16 mouse cellular contexts compared by ENCODE assay signal in genomic region chr10:12574760-12575159, GRCm38 (mm10).
A peak's percentile ranks its signal among the peaks of the same experiment; 100 is the strongest.
DNase-seq lines count a peak whose midpoint lies in the region; ATAC-seq and TF ChIP-seq lines count a peak whose summit lies in the region.
"Had no signal": no experiment of that assay in that cellular context is flagged by ENCODE, and none has a peak within 500 bp of the region (broad histone marks: within the 10 kb centered on the region; RNA-seq: fewer than 3 reads in every experiment).

No protein-coding gene starts in this region.

- intact Hi-C loops in heart, postnatal 36 days (cut with DNase I) = no loop called here
- intact Hi-C loops in gastrocnemius, postnatal 36 days (cut with DNase I) = no loop called here

- TF ChIP-seq POLR2A in ES-Bruce4 (IDR thresholded peaks at IDR 0.05; ENCODE audit: insufficient read depth, low read length) = no peak

- H3K27me3 ChIP-seq in heart, embryonic 10.5 days (ENCODE audit: insufficient read depth, poor library complexity, severe bottlenecking) = no peaks in the 10 kb centered on the region
- H3K27me3 ChIP-seq in ES-Bruce4 (ENCODE audit: control insufficient read depth, insufficient read depth, low read length, poor library complexity, severe bottlenecking) = no peaks in the 10 kb centered on the region
- H3K27me3 ChIP-seq in forebrain, embryonic 15.5 days = no peaks in the 10 kb centered on the region
- no peaks in the 10 kb centered on the region for H3K27me3 ChIP-seq in midbrain, embryonic 15.5 days (replicated peaks)
- H3K27me3 ChIP-seq: limb, embryonic 13.5 days; megakaryocyte, embryonic 14.5 days had no signal

- H3K9ac ChIP-seq in ES-Bruce4 (ENCODE audit: low read depth, poor library complexity, severe bottlenecking) = 0 out of 2 replicates have a peak overlapping the region, but pooled peaks have one; percentile 0
- no peak overlapping the region for H3K9ac ChIP-seq in forebrain, embryonic 15.5 days (replicated peaks)
- H3K9ac ChIP-seq in midbrain, embryonic 15.5 days = no peak overlapping the region
- H3K9ac ChIP-seq: limb, embryonic 13.5 days; lung, embryonic 14.5 days had no signal

- 57% methylated on average over 10 of the region's 10 CpGs for WGBS in heart, embryonic 10.5 days
- 21% methylated on average over 10 of the region's 10 CpGs for WGBS in forebrain, embryonic 15.5 days
- 29% methylated on average over 10 of the region's 10 CpGs for WGBS in midbrain, embryonic 15.5 days

- peaks cover 36% of the 10 kb centered on the region for H3K4me1 ChIP-seq in heart, embryonic 10.5 days
- peaks cover 1% of the 10 kb centered on the region for H3K4me1 ChIP-seq in ES-Bruce4 (ENCODE audit: control insufficient read depth, insufficient read depth, low read length)
- peaks cover 6% of the 10 kb centered on the region; the same call in 1 of the 2 replicates for H3K4me1 ChIP-seq in forebrain, embryonic 15.5 days
- H3K4me1 ChIP-seq in midbrain, embryonic 15.5 days = peaks cover 17% of the 10 kb centered on the region

- H3K4me2 ChIP-seq in forebrain, embryonic 15.5 days (replicated peaks) = peak overlapping the region; percentile 15; the same call in 1 of the 2 replicates
- H3K4me2 ChIP-seq in midbrain, embryonic 15.5 days = peak overlapping the region; percentile 28
- H3K4me2 ChIP-seq: limb, embryonic 13.5 days; lung, embryonic 14.5 days had no signal

- TF ChIP-seq CTCF in ES-Bruce4 (IDR thresholded peaks at IDR 0.05; ENCODE audit: low read depth, low read length) = no peak

- ATAC-seq in forebrain, embryonic 15.5 days (replicated peaks) = no peak; the same call in 1 of the 2 replicates
- ATAC-seq in midbrain, embryonic 15.5 days (replicated peaks) = peak; percentile 67

- no peak overlapping the region for H3K4me3 ChIP-seq in heart, embryonic 10.5 days
- H3K4me3 ChIP-seq in ES-Bruce4 (ENCODE audit: low read depth, low read length) = peak overlapping the region; percentile 19; the same call in 1 of the 2 replicates
- no peak overlapping the region for H3K4me3 ChIP-seq in forebrain, embryonic 15.5 days
- peak overlapping the region; percentile 14; the same call in 1 of the 2 replicates for H3K4me3 ChIP-seq in midbrain, embryonic 15.5 days
- H3K4me3 ChIP-seq: limb, embryonic 13.5 days; megakaryocyte, embryonic 14.5 days had no signal

- no peaks in the 10 kb centered on the region for H3K9me3 ChIP-seq in heart, embryonic 10.5 days
- H3K9me3 ChIP-seq in ES-Bruce4 (replicated peaks; ENCODE audit: control insufficient read depth, insufficient read depth, low read length, poor library complexity, severe bottlenecking) = no peaks in the 10 kb centered on the region
- no peaks in the 10 kb centered on the region for H3K9me3 ChIP-seq in forebrain, embryonic 15.5 days
- no peaks in the 10 kb centered on the region for H3K9me3 ChIP-seq in midbrain, embryonic 15.5 days
- H3K9me3 ChIP-seq: G1E; limb, embryonic 13.5 days; megakaryocyte, embryonic 14.5 days had no signal

- DNase-seq in heart, embryonic 10.5 days (ENCODE audit: low spot score) = no peak
- no peak for DNase-seq in heart, postnatal 36 days
- no peak for DNase-seq in gastrocnemius, postnatal 36 days
- DNase-seq in urinary bladder, postnatal 36 days (ENCODE audit: low spot score in 2 of 2) = no peak
- no peak for DNase-seq in adrenal gland, postnatal 4 days (ENCODE audit: low spot score in 2 of 2)
- DNase-seq: cerebellum, postnatal 14 days; gastrocnemius, postnatal 14 days; kidney, adult 2 months; lung, embryonic 14.5 days; thymus, postnatal 14 days had no signal

- 0 out of 2 replicates have a peak overlapping the region, but pooled peaks have one; percentile 44 for H3K27ac ChIP-seq in heart, embryonic 10.5 days
- H3K27ac ChIP-seq in ES-Bruce4 (ENCODE audit: insufficient read depth, low read length) = peak overlapping the region; percentile 21
- no peak overlapping the region for H3K27ac ChIP-seq in forebrain, embryonic 15.5 days (replicated peaks)
- H3K27ac ChIP-seq in midbrain, embryonic 15.5 days = no peak overlapping the region
- H3K27ac ChIP-seq: limb, embryonic 13.5 days had no signal

- no peaks in the 10 kb centered on the region for H3K36me3 ChIP-seq in heart, embryonic 10.5 days
- H3K36me3 ChIP-seq in ES-Bruce4 (ENCODE audit: control insufficient read depth, insufficient read depth, low read length, poor library complexity, severe bottlenecking) = no peaks in the 10 kb centered on the region
- H3K36me3 ChIP-seq in forebrain, embryonic 15.5 days = no peaks in the 10 kb centered on the region
- H3K36me3 ChIP-seq in midbrain, embryonic 15.5 days (replicated peaks) = no peaks in the 10 kb centered on the region
- H3K36me3 ChIP-seq: limb, embryonic 13.5 days had no signal

- TF ChIP-seq EP300 in ES-Bruce4 (IDR thresholded peaks at IDR 0.05; ENCODE audit: insufficient read depth, low read depth, low read length) = no peak

Comparison
In these comparisons a context has a peak if more than half of its experiments do, and no peak if none do; other contexts are left out.
1. H3K27ac ChIP-seq: peak in heart, embryonic 10.5 days (single experiment) and ES-Bruce4 (single experiment); none in forebrain, embryonic 15.5 days (single experiment) and midbrain, embryonic 15.5 days (single experiment).
2. H3K4me3 ChIP-seq: peak in ES-Bruce4 (single experiment) and midbrain, embryonic 15.5 days (single experiment); none in heart, embryonic 10.5 days (single experiment) and forebrain, embryonic 15.5 days (single experiment).